ENCODE assay signal across 10 mouse cellular contexts in the genomic region with DNA sequence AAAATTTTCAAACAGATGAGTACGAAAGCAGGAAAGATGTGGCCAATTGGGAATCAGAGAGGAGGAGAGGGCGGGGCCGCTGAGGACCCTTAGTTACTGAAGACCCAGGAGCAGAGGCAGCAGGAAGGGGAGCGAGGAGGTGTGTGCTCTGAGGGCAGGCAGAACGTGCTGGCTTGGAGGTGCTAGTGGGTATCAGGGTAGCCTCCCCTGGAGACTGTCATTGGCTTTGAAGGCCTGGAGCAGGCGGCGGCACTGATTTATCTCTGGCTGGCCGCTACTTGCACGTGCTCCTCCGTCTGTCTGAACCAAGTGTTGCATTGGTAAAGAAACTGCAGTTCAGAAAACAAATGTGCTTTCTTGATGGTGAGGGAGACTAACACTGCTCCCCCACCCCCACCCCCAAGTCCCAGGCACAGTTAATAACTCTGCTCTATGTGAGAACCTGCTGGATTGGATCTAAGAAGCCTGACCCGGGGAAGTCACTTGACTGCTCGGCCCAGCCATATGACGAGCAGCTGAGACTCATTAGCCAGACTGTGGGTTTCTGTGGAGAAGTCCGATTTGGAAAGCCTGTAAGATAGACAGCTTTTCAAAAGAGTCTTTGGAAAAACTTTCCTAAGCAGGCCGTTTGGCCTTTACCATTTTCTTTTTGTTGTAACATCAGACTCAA. TPM values are rescaled to one million over a fixed set of nuclear protein-coding genes. Genes with fewer than 3 reads are reported as not detected.
DNase-seq lines count a peak whose midpoint lies in the region; ATAC-seq and TF ChIP-seq lines count a peak whose summit lies in the region.
"Had no signal": no experiment of that assay in that cellular context is flagged by ENCODE, and none has a peak within 500 bp of the region (broad histone marks: within the 10 kb centered on the region; RNA-seq: fewer than 3 reads in every experiment).

No protein-coding gene starts in this region.

- peak overlapping the region; percentile 60 for H3K4me2 ChIP-seq in heart, embryonic 13.5 days

- H3K9ac ChIP-seq in heart, embryonic 13.5 days: peak overlapping the region; percentile 50

- no peak overlapping the region for H3K27ac ChIP-seq in heart, embryonic 13.5 days (replicated peaks)
- H3K27ac ChIP-seq in kidney, adult 2 months (ENCODE audit: insufficient read depth, low read depth, low read length): peak overlapping the region; percentile 48
- H3K27ac ChIP-seq in layer of hippocampus, adult 2 months: no peak overlapping the region

- 24% methylated on average over 15 of the region's 15 CpGs for WGBS in heart, embryonic 13.5 days
- 46% methylated on average over 15 of the region's 15 CpGs for WGBS in kidney, adult 2 months

- TF ChIP-seq POLR2A in kidney, adult 2 months (IDR thresholded peaks at IDR 0.05; ENCODE audit: low read depth, low read length): no peak

- peaks cover 28% of the 10 kb centered on the region for H3K4me1 ChIP-seq in heart, embryonic 13.5 days
- peaks cover 6% of the 10 kb centered on the region; the same call in 1 of the 2 replicates for H3K4me1 ChIP-seq in kidney, adult 2 months (ENCODE audit: control insufficient read depth, insufficient read depth, low read length)

- no peaks in the 10 kb centered on the region for H3K9me3 ChIP-seq in heart, embryonic 13.5 days

- ATAC-seq in heart, embryonic 13.5 days (ENCODE audit: extremely low read depth, insufficient number of reproducible peaks, low FRiP score, low TSS enrichment): no peak
- no peak for ATAC-seq in CD4-positive, CD25-positive, alpha-beta regulatory T cell, adult 4 months

- peak overlapping the region; percentile 23; the same call in 1 of the 2 replicates for H3K4me3 ChIP-seq in heart, embryonic 13.5 days
- H3K4me3 ChIP-seq in kidney, adult 2 months (ENCODE audit: insufficient read depth, low read depth, low read length): no peak overlapping the region
- no peak overlapping the region for H3K4me3 ChIP-seq in layer of hippocampus, adult 2 months
- H3K4me3 ChIP-seq: myocyte had no signal

- intact Hi-C loops in heart, postnatal 25 days (cut with DNase I): no loop called here

- H3K27me3 ChIP-seq in heart, embryonic 13.5 days (replicated peaks): no peaks in the 10 kb centered on the region
- H3K27me3 ChIP-seq in kidney, adult 2 months (replicated peaks; ENCODE audit: control insufficient read depth, insufficient read depth, low read length): no peaks in the 10 kb centered on the region
- H3K27me3 ChIP-seq: CH12.LX had no signal

- H3K36me3 ChIP-seq in heart, embryonic 13.5 days: no peaks in the 10 kb centered on the region
- no peaks in the 10 kb centered on the region for H3K36me3 ChIP-seq in kidney, adult 2 months (ENCODE audit: control insufficient read depth, insufficient read depth, low read length)

- TF ChIP-seq CTCF in kidney, adult 2 months (conservative IDR thresholded peaks at IDR 0.05; ENCODE audit: insufficient read depth, insufficient read length, low read depth, low read length): no peak
- no peak for TF ChIP-seq CTCF in layer of hippocampus, adult 2 months (conservative IDR thresholded peaks at IDR 0.05)

- no peak for DNase-seq in heart, postnatal 25 days (ENCODE audit: low spot score)
- peak; percentile 30 for DNase-seq in embryo, embryonic 9.5 days (ENCODE audit: extremely low spot score)
- DNase-seq in kidney, adult 2 months: peak; percentile 53
- DNase-seq in neural tube, embryonic 10.5 days (ENCODE audit: extremely low spot score, low spot score): peak; percentile 45
- DNase-seq in layer of hippocampus, adult 2 months (ENCODE audit: low spot score in 2 of 2): no peak
- no peak for DNase-seq in cerebellum, adult 9-10 months

RNA-seq across cellular contexts. Expression of gene Rab27a, which starts 19.1 kb away (rescaled TPM):
- polyA plus RNA-seq in heart, embryonic 13.5 days (2015; fragmentation: Nextera tagmentation; extraction: Ambion mirVana): 3.5 and 3.6 TPM in 2 replicates
- 1 to 10 TPM; 4.2 to 4.7 TPM for total RNA-seq in heart, postnatal 25 days (2021)
- 8.0 and 9.4 TPM in 2 replicates for polyA plus RNA-seq in kidney, adult 2 months (2012; rRNA removed)
- total RNA-seq in layer of hippocampus, adult 2 months (2021): 10 to 100 TPM; 14.5 to 17.3 TPM
- 10 to 100 TPM; 34.9 to 86.7 TPM for polyA plus RNA-seq in CD4-positive, CD25-positive, alpha-beta regulatory T cell, adult 4 months (2017; shearing (Covaris generic))

RNA-seq across cellular contexts. Expression of gene Pigb, which starts 23.6 kb away (rescaled TPM):
- 5.7 and 7.1 TPM in 2 replicates for polyA plus RNA-seq in heart, embryonic 13.5 days (2015; fragmentation: Nextera tagmentation; extraction: Ambion mirVana)
- total RNA-seq in heart, postnatal 25 days (2021): 1 to 10 TPM; 2.2 to 2.5 TPM
- 10.7 and 10.9 TPM in 2 replicates for polyA plus RNA-seq in kidney, adult 2 months (2012; rRNA removed)
- total RNA-seq in layer of hippocampus, adult 2 months (2021): 10 to 100 TPM; 16.8 to 17.7 TPM
- polyA plus RNA-seq in CD4-positive, CD25-positive, alpha-beta regulatory T cell, adult 4 months (2017; shearing (Covaris generic)): 10 to 100 TPM; 14.2 to 22.2 TPM

RNA-seq across cellular contexts. Expression of gene Khdc3, which starts 37.9 kb away (rescaled TPM):
- polyA plus RNA-seq in heart, embryonic 13.5 days (2015; fragmentation: Nextera tagmentation; extraction: Ambion mirVana): not detected in 2 replicates
- total RNA-seq in heart, postnatal 25 days (2021): not detected
- 0.07 and 0.19 TPM in 2 replicates for polyA plus RNA-seq in kidney, adult 2 months (2012; rRNA removed)
- total RNA-seq in layer of hippocampus, adult 2 months (2021): 1 to 10 TPM; 3.8 to 5.4 TPM
- under 1 TPM in 1 of 2 experiments, not detected in 1; 0.44 TPM for polyA plus RNA-seq in CD4-positive, CD25-positive, alpha-beta regulatory T cell, adult 4 months (2017; shearing (Covaris generic))
- polyA plus RNA-seq: myocyte had no signal

RNA-seq across cellular contexts. Expression of gene Gm20509, which starts 38.5 kb away (rescaled TPM):
- polyA plus RNA-seq in heart, embryonic 13.5 days (2015; fragmentation: Nextera tagmentation; extraction: Ambion mirVana): not detected in 2 replicates
- total RNA-seq in heart, postnatal 25 days (2021): not detected
- polyA plus RNA-seq in kidney, adult 2 months (2012; rRNA removed): not detected in 2 replicates
- under 1 TPM in 1 of 2 experiments, not detected in 1; 0.91 TPM for total RNA-seq in layer of hippocampus, adult 2 months (2021)
- not detected for polyA plus RNA-seq in CD4-positive, CD25-positive, alpha-beta regulatory T cell, adult 4 months (2017; shearing (Covaris generic))
- total RNA-seq: CH12.LX had no signal
- polyA plus RNA-seq: myocyte had no signal

RNA-seq across cellular contexts. Expression of gene Rsl24d1, which starts 49.5 kb away (rescaled TPM):
- polyA plus RNA-seq in heart, embryonic 13.5 days (2015; fragmentation: Nextera tagmentation; extraction: Ambion mirVana): 83.9 and 87.0 TPM in 2 replicates
- total RNA-seq in heart, postnatal 25 days (2021): 10 to 100 TPM; 52.2 to 55.6 TPM
- polyA plus RNA-seq in kidney, adult 2 months (2012; rRNA removed): 17.7 and 24.5 TPM in 2 replicates
- 10 to 100 TPM; 63.2 to 66.6 TPM for total RNA-seq in layer of hippocampus, adult 2 months (2021)
- 10 to 100 TPM; 78.8 to 89.1 TPM for polyA plus RNA-seq in CD4-positive, CD25-positive, alpha-beta regulatory T cell, adult 4 months (2017; shearing (Covaris generic))

Comparison
In these comparisons a context has a peak if more than half of its experiments do, and no peak if none do; other contexts are left out.
1. DNase-seq: peak in embryo, embryonic 9.5 days (single experiment), kidney, adult 2 months (single experiment) and neural tube, embryonic 10.5 days (single experiment); none in heart, postnatal 25 days (single experiment), layer of hippocampus, adult 2 months (0 of 2) and cerebellum, adult 9-10 months (single experiment).